Mouse (Mus musculus) forebrain, embryonic 14.5 days (tissue): ENCODE results near the gene Sorbs1. TPM values are rescaled to one million over a fixed set of nuclear protein-coding genes. Genes with fewer than 3 reads are reported as not detected.

Experiments used
- ATAC-seq: fragments of 200-750 bp; cut with Nextera tagmentation; 2 replicates; pipeline ENCODE4 v1.8.0; 2017; ENCODE audit warnings: mild to moderate bottlenecking, moderate library complexity
- DNase-seq: peaks from one replicate; pipeline ENCODE4 v3.0.0-alpha.2; 2015; ENCODE audit warnings: low spot score
- H3K27ac ChIP-seq: fragments of 300-500 bp; sonication (generic); 2 replicates; pipeline ENCODE4 v1.5.1; 2014; ENCODE audit warnings: low read depth, mild to moderate bottlenecking, control low read depth, low read length, moderate library complexity
- H3K27me3 ChIP-seq: fragments of 300-500 bp; sonication (generic); replicated peaks from 2 replicates; pipeline ENCODE4 v1.6.1; 2014; ENCODE audit warnings: low read length, control low read depth, mixed read lengths; ENCODE audit not compliant: control insufficient read depth, insufficient read depth
- H3K36me3 ChIP-seq: fragments of 300-500 bp; sonication (generic); 2 replicates; pipeline ENCODE4 v1.6.1; 2014; ENCODE audit warnings: low read length, control low read depth; ENCODE audit not compliant: control insufficient read depth, insufficient read depth
- H3K4me1 ChIP-seq: fragments of 300-500 bp; sonication (generic); 2 replicates; pipeline ENCODE4 v1.6.1; 2014; ENCODE audit warnings: antibody characterized with exemption, low read length, control low read depth; ENCODE audit not compliant: control insufficient read depth, insufficient read depth
- H3K4me2 ChIP-seq: fragments of 300-500 bp; sonication (generic); 2 replicates; pipeline ENCODE4 v1.6.1; 2014; ENCODE audit warnings: mild to moderate bottlenecking, control low read depth, low read length
- H3K4me3 ChIP-seq: fragments of 300-500 bp; sonication (generic); 2 replicates; pipeline ENCODE4 v1.5.1; 2014; ENCODE audit warnings: low read depth, low read length, control low read depth
- H3K9ac ChIP-seq: fragments of 300-500 bp; sonication (generic); 2 replicates; pipeline ENCODE4 v1.6.1; 2014; ENCODE audit warnings: mild to moderate bottlenecking, low read length, control low read depth, moderate library complexity
- H3K9me3 ChIP-seq: fragments of 300-500 bp; sonication (generic); replicated peaks from 2 replicates; pipeline ENCODE4 v1.6.1; 2016; ENCODE audit warnings: low read length, control low read depth, mixed read lengths; ENCODE audit not compliant: control insufficient read depth
- WGBS: fragments of 180-500 bp; shearing (Covaris S2); extraction: QIAGEN DNeasy Blood & Tissue Kit; methylation state at CpG from one replicate; pipeline ENCODE4 v1.1.7; 2014; 5-methylcytosine and 5-hydroxymethylcytosine counted together
- polyA plus RNA-seq: library from polyadenylated mRNA; unstranded; fragments of >200 nt; fragmentation: Nextera tagmentation; extraction: Ambion mirVana; gene quantifications from 2 replicates; pipeline ENCODE4 v1.2.1, GENCODE M21; 2014

Gene Sorbs1
- polyA plus RNA-seq, 1 experiment from 2014 or later = 61.1 TPM

DNA sequence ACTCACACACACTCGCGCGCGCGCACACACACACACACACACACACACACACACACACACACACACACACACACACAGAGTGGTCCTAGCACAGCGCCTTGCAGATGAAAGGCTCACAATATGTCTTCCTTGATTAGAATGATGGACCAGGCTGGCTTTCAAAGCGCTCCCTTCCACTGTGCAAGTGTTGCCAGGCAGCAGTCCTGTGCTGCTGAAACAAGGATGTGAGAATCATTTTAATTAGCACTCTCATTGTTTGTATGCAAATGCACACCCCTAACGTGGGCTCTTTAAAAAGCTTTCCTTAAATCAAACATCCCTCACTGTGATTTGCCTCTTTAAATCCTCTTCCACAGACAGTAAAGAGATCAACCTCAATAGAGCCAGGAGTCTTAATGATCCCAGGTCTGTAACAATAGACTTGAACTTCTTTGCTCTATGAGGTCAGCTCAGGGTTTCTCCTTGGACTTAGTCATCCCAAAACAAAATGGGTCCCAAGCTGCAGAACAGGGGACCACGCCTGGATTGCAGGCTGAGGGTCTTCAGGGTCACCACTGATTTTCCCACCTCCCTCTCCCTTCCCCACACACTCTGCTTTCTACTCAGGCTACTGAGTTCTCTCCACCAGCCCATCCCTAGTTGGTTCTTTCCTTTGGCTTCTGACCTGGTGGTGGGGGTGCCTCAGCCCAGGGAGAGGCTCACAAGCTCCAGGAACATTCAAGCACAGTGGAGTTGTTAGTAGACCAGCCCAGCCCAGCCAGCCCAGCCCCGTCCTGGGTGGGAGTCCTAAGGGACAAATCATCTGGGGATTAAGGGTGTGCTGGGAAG lies 79.3 kb downstream of the Sorbs1 start:
- Histone ChIP-seq H3K4me1 (peaks cover 37% of the 10 kb centered on the region), H3K9me3 (no peaks in the 10 kb centered on the region), H3K4me2 (no peak overlapping the region; the same call in 1 of the 2 replicates), H3K9ac (no peak overlapping the region), H3K4me3 (no peak overlapping the region), H3K27ac (peak overlapping the region; percentile 83), H3K27me3 (no peaks in the 10 kb centered on the region), H3K36me3 (no peaks in the 10 kb centered on the region)
- ATAC-seq (peak; percentile 94), DNase-seq (peak; percentile 94)
- 8% methylated on average over 10 of the region's 10 CpGs for WGBS

DNA sequence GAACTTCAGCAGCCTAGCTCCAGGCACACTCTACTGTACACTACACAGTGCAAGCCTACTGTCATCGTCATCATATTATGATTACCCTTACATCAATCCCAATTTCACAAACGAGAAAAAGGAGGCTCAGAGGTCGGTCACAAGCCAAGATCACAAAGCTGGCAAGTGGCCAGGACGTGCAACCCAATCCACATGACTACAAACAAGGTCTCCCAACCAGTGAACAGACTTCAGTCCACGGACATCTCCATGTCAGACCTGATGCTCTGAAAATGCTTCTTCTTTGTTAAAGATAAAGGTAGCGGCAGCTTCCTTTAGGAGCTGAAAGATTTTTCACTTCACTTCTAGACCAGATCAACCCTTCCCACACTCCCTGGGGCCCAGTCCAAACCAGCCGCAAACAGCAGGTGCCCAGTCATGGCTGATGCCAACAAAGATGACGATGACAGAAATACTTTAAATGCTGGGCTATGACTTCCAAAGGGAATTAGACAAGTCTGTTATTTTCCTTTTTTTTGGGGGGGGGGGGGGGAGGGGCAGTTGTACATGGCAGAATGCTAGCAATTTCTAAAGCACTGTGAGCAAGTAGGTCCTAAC lies 80.2 kb downstream of the Sorbs1 start:
- DNase-seq = no peak
- Histone ChIP-seq H3K9me3 (no peaks in the 10 kb centered on the region), H3K36me3 (no peaks in the 10 kb centered on the region), H3K4me1 (peaks cover 37% of the 10 kb centered on the region), H3K4me2 (no peak overlapping the region; the same call in 1 of the 2 replicates), H3K9ac (no peak overlapping the region), H3K27me3 (no peaks in the 10 kb centered on the region), H3K4me3 (no peak overlapping the region), H3K27ac (peak overlapping the region; percentile 83; the same call in 1 of the 2 replicates)
- ATAC-seq = peak; percentile 21; the same call in 1 of the 2 replicates
- 41% methylated on average over 8 of the region's 8 CpGs for WGBS

DNA sequence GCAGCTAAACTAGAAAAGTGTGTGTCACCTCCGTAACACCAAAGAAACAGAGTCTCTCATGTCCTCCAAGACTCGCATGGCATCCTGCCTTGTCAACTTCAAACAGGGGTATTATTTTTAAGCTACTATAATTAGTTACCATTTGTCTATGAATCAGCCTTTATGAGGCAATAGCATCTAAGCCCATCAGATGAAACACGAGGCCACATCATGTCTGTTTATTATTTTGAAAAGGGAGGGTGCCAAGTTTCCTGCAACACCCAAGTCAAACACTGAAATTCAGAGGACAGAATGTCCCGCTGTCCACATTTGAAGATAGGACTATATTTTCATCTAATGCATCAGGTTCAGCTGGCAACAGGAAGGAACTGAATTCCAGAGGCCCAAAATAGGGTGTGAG lies 81.6 kb downstream of the Sorbs1 start:
- Histone ChIP-seq H3K27ac (no peak overlapping the region), H3K4me2 (no peak overlapping the region), H3K27me3 (no peaks in the 10 kb centered on the region), H3K4me3 (no peak overlapping the region), H3K36me3 (no peaks in the 10 kb centered on the region), H3K9ac (no peak overlapping the region), H3K9me3 (no peaks in the 10 kb centered on the region), H3K4me1 (peaks cover 30% of the 10 kb centered on the region)
- WGBS = 76% methylated on average over 4 of the region's 4 CpGs
- DNase-seq (no peak), ATAC-seq (no peak)

DNA sequence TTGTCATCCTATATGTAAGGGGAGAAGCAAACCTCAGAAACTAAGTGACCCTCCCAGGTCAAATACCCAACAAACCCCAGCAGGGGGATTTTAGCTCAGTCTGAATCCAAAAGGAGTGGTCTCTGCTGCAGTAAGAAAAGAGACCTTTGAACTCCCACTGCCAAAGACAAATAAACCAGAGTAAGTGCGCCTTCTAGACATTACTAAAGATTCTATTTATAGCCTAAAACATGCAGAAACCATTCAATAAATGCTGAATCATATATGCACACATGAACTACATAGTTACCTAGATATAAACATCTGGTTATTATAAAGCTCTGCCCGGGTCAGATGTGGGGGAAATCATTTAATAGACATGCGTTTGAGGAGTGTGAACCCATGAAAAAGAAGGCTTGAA lies 84.0 kb downstream of the Sorbs1 start:
- no peak overlapping the region for H3K27ac ChIP-seq
- H3K36me3 ChIP-seq = no peaks in the 10 kb centered on the region
- no peak overlapping the region for H3K4me3 ChIP-seq
- DNase-seq = no peak
- WGBS = 84% methylated on average over 3 of the region's 3 CpGs
- H3K4me2 ChIP-seq = no peak overlapping the region
- no peaks in the 10 kb centered on the region for H3K9me3 ChIP-seq
- ATAC-seq = no peak
- H3K27me3 ChIP-seq = no peaks in the 10 kb centered on the region
- no peak overlapping the region for H3K9ac ChIP-seq
- H3K4me1 ChIP-seq = peaks cover 28% of the 10 kb centered on the region

DNA sequence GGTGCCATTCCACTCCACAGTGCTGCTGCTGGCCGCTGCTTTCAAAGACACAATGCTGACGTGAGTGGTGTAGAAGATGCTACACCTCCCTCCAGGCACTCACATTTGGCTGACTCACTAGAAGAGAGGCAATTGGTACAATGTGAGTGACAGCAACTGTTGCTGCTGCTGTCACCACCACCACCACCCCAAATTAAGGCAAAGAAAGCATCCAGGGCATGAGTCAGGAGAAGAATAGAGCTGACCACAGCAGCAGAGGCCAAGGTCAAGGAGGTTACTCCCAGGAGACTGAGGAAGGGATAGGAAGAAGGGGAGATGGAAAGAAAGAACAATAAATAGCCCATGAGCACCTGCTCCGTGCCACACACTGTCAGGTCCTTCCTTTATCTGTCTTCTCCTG lies 84.4 kb downstream of the Sorbs1 start:
- Histone ChIP-seq H3K27me3 (no peaks in the 10 kb centered on the region), H3K9ac (no peak overlapping the region), H3K27ac (no peak overlapping the region), H3K4me2 (no peak overlapping the region), H3K9me3 (no peaks in the 10 kb centered on the region), H3K4me3 (no peak overlapping the region), H3K4me1 (peaks cover 24% of the 10 kb centered on the region), H3K36me3 (no peaks in the 10 kb centered on the region)
- no peak for ATAC-seq
- WGBS = 85% methylated on average over 3 of the region's 3 CpGs
- DNase-seq = no peak

DNA sequence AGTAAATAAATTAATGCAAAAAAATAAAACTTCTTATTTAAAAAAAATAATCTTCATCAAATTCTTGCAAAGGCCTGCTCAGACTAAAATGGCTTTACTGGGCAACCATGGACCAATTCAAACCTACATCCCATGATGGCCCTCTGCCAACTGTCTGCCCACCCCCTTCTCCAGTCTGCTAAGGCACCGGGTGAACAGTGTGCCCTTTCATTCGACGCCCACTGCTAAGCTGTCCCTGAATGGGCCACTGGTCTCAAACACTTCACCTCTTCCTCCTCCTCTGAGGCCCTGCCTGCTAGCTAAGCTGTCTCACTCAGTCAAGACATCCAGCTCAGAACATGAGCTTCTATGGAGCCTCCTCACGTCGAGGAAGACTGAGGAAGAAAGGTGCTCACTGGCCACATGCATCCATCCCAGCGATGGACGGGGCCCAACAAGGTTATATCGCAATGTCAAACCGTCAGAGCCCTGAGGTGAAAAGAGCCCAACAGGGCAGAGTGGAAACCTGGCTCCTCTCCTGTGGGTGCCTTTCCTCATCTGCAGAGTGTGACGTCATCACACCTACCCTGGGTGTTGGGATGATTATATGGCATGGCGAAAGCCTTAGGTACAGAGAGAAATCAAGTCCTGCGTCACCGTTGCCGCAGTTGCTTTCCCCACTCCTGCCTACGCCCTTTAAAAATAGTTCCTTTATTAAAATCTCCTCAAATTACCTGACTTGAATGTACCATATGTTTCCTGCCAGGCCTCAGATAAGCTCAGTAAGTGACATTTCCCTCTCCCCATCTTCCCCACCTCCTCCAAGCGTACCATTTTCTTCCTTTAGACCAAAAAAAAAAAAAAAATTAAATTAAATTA lies 87.2 kb downstream of the Sorbs1 start:
- H3K4me3 ChIP-seq = no peak overlapping the region
- ATAC-seq = peak; percentile 53; the same call in 1 of the 2 replicates
- H3K9me3 ChIP-seq = no peaks in the 10 kb centered on the region
- 70% methylated on average over 16 of the region's 16 CpGs for WGBS
- DNase-seq = peak; percentile 68
- H3K27ac ChIP-seq = peak overlapping the region; percentile 59; the same call in 1 of the 2 replicates
- no peaks in the 10 kb centered on the region for H3K27me3 ChIP-seq
- H3K4me2 ChIP-seq = no peak overlapping the region
- peaks cover 5% of the 10 kb centered on the region for H3K4me1 ChIP-seq
- H3K9ac ChIP-seq = no peak overlapping the region
- H3K36me3 ChIP-seq = no peaks in the 10 kb centered on the region

DNA sequence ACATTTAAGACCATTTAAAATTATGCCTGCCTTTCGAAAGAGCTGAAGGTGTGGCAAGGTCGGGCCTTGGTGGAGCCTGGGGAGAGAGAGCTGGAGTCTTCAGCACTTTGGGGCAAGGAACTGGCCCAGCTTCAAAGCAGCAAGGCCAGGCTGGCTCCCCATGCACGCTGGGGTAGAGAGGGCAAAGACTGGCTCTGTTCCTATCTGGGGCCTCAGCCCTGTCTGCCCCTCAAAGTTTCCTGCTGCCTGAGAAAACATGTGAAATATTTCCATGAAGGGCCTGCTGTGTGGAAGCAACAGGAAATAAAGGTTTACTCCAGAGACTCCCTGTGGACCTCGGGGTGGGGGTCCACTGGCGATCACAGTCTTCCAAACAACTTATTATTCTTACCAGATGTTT lies 88.3 kb downstream of the Sorbs1 start:
- no peaks in the 10 kb centered on the region for H3K36me3 ChIP-seq
- WGBS = 64% methylated on average over 5 of the region's 5 CpGs
- no peaks in the 10 kb centered on the region for H3K27me3 ChIP-seq
- ATAC-seq (no peak), DNase-seq (no peak)
- H3K4me1 ChIP-seq = peaks cover 13% of the 10 kb centered on the region
- no peak overlapping the region for H3K27ac ChIP-seq
- H3K9me3 ChIP-seq = no peaks in the 10 kb centered on the region
- H3K4me2 ChIP-seq = no peak overlapping the region
- no peak overlapping the region for H3K4me3 ChIP-seq
- no peak overlapping the region for H3K9ac ChIP-seq

DNA sequence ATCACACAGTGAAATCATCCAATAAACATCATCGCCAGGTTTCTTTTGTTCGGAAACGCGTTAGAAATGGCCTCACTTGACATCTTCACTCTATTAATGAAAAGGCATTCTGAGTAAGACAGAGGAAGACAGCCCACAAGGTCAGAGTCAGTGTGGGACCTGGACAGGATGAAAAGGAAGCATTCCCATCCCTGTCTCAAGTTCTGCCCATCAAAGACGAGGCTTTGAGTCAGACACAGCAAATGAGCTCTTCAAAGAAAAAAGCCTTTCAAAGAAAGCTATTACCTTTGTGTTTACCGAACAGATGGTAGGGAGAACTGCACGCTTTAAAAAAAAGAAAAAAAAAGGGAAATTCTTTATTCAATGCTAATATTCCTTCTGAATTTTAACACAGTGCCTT lies 92.5 kb downstream of the Sorbs1 start:
- no peak overlapping the region for H3K4me2 ChIP-seq
- ATAC-seq (peak; percentile 38; the same call in 1 of the 2 replicates), DNase-seq (peak; percentile 67)
- no peaks in the 10 kb centered on the region for H3K36me3 ChIP-seq
- 40% methylated on average over 7 of the region's 7 CpGs for WGBS
- H3K9me3 ChIP-seq = no peaks in the 10 kb centered on the region
- peak overlapping the region; percentile 66; the same call in 1 of the 2 replicates for H3K27ac ChIP-seq
- H3K9ac ChIP-seq = no peak overlapping the region
- H3K4me3 ChIP-seq = no peak overlapping the region
- H3K27me3 ChIP-seq = no peaks in the 10 kb centered on the region
- peaks cover 8% of the 10 kb centered on the region for H3K4me1 ChIP-seq
